Mouse (Mus musculus): ENCODE measurements around the gene Anxa3. TPM values are rescaled to one million over a fixed set of nuclear protein-coding genes. Genes with fewer than 3 reads are reported as not detected.

The Anxa3 gene
- polyA plus RNA-seq (2012; rRNA removed) = 15.6 and 17.4 TPM in 2 replicates

DNA sequence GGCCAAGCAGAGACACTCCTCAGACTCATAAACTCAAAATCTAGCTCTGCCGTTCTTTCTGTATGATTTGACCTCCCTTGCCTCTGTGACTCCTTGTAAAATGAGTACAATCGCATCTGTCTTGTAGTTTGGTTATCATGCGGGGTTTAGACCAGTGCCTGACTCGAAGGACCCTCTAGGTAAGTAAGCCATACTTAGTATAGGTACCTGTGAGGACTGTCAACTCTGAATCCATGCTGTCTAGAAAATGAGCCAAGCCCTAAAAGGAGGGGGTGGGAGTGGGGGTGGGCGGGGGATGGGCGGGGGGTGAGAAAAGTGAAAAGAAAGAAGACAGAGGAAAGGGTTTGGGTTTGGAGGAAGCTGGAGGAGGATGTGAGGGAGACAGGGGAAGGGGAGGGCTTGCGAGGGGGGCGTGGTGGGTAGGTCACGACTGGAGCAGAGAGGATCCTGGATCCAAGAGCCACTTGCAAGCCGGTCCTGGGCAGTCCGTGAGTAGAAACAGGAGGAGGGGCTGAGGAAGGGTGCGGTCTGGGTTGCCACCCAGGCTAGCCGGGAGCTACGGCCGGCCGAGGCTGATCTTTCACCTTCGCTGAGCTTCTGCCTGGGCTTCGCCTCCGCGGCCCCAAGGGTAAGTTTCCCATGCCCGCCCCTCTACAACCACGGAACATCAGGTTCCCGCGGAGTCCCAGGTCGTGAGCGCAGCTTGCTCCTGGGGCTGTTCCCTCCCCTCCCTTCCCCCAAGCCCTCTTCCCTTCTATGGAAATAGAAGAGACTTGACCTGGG, at the start of gene Anxa3:
TSS of gene Anxa3 (plus strand) at position 404 of the 783 bp plus-strand sequence.

Other genes with a start within 250 kb of the Anxa3 start
- gene Bmp2k, start 204.3 kb downstream of the Anxa3 start, polyA plus RNA-seq (2012; rRNA removed) = 7.4 and 8.6 TPM in 2 replicates